Mouse (Mus musculus): ENCODE results near the gene Lama4.
A peak's percentile ranks its signal among the peaks of the same experiment; 100 is the strongest.

Gene Lama4

GRCm38 (mm10) chr10:39049581-39050294, 84.4 kb downstream of the Lama4 start:
- TF ChIP-seq CTCF (conservative IDR thresholded peaks at IDR 0.05; ENCODE audit: low read length) = no peak
- TF ChIP-seq NANOG (IDR thresholded peaks at IDR 0.05; ENCODE audit: borderline replicate concordance, low read length) = no peak
- TF ChIP-seq POU5F1 (IDR thresholded peaks at IDR 0.05; ENCODE audit: borderline replicate concordance, low read length) = no peak
- Histone ChIP-seq H3K4me1 (replicated peaks; ENCODE audit: low read depth, low read length) (no peaks in the 10 kb centered on the region), H3K27me3 (ENCODE audit: insufficient read depth, low read length) (no peaks in the 10 kb centered on the region), H3K4me3 (replicated peaks; ENCODE audit: low read length) (no peak overlapping the region), H3K36me3 (ENCODE audit: insufficient read depth, low read length) (no peaks in the 10 kb centered on the region), H3K9me3 (ENCODE audit: low read length) (no peaks in the 10 kb centered on the region)

GRCm38 (mm10) chr10:39056050-39056449, 90.7 kb downstream of the Lama4 start:
- H3K4me3 ChIP-seq (replicated peaks; ENCODE audit: low read length) = no peak overlapping the region
- H3K27me3 ChIP-seq (ENCODE audit: insufficient read depth, low read length) = 0 out of 2 replicates have a peak, but pooled peaks cover 4% of the 10 kb centered on the region
- no peaks in the 10 kb centered on the region for H3K9me3 ChIP-seq (ENCODE audit: low read length)
- peaks cover 5% of the 10 kb centered on the region; the same call in 1 of the 2 replicates for H3K4me1 ChIP-seq (replicated peaks; ENCODE audit: low read depth, low read length)
- TF ChIP-seq CTCF (conservative IDR thresholded peaks at IDR 0.05; ENCODE audit: low read length) (no peak), POU5F1 (IDR thresholded peaks at IDR 0.05; ENCODE audit: borderline replicate concordance, low read length) (no peak), NANOG (IDR thresholded peaks at IDR 0.05; ENCODE audit: borderline replicate concordance, low read length) (no peak)
- H3K36me3 ChIP-seq (ENCODE audit: insufficient read depth, low read length) = no peaks in the 10 kb centered on the region

GRCm38 (mm10) chr10:39064732-39065131, 99.4 kb downstream of the Lama4 start:
- TF ChIP-seq POU5F1 (IDR thresholded peaks at IDR 0.05; ENCODE audit: borderline replicate concordance, low read length) (no peak), CTCF (conservative IDR thresholded peaks at IDR 0.05; ENCODE audit: low read length) (peak; percentile 92), NANOG (IDR thresholded peaks at IDR 0.05; ENCODE audit: borderline replicate concordance, low read length) (no peak)
- no peaks in the 10 kb centered on the region for H3K9me3 ChIP-seq (ENCODE audit: low read length)
- H3K36me3 ChIP-seq (ENCODE audit: insufficient read depth, low read length) = no peaks in the 10 kb centered on the region
- H3K4me1 ChIP-seq (replicated peaks; ENCODE audit: low read depth, low read length) = peaks cover 5% of the 10 kb centered on the region
- H3K4me3 ChIP-seq (replicated peaks; ENCODE audit: low read length) = no peak overlapping the region
- no peaks in the 10 kb centered on the region for H3K27me3 ChIP-seq (ENCODE audit: insufficient read depth, low read length)

GRCm38 (mm10) chr10:39065449-39065848, 100.1 kb downstream of the Lama4 start:
- Histone ChIP-seq H3K9me3 (ENCODE audit: low read length) (no peaks in the 10 kb centered on the region), H3K4me1 (replicated peaks; ENCODE audit: low read depth, low read length) (peaks cover 5% of the 10 kb centered on the region), H3K27me3 (ENCODE audit: insufficient read depth, low read length) (no peaks in the 10 kb centered on the region), H3K36me3 (ENCODE audit: insufficient read depth, low read length) (no peaks in the 10 kb centered on the region), H3K4me3 (replicated peaks; ENCODE audit: low read length) (no peak overlapping the region)
- no peak for TF ChIP-seq POU5F1 (IDR thresholded peaks at IDR 0.05; ENCODE audit: borderline replicate concordance, low read length)
- TF ChIP-seq CTCF (conservative IDR thresholded peaks at IDR 0.05; ENCODE audit: low read length) = no peak
- no peak for TF ChIP-seq NANOG (IDR thresholded peaks at IDR 0.05; ENCODE audit: borderline replicate concordance, low read length)

- H3K9me3 ChIP-seq (ENCODE audit: low read length) = no peaks in the 10 kb centered on the region
- no peaks in the 10 kb centered on the region for H3K27me3 ChIP-seq (ENCODE audit: insufficient read depth, low read length)
- H3K36me3 ChIP-seq (ENCODE audit: insufficient read depth, low read length) = no peaks in the 10 kb centered on the region
- TF ChIP-seq NANOG (IDR thresholded peaks at IDR 0.05; ENCODE audit: borderline replicate concordance, low read length) = no peak
- TF ChIP-seq POU5F1 (IDR thresholded peaks at IDR 0.05; ENCODE audit: borderline replicate concordance, low read length) = no peak
- no peak for TF ChIP-seq CTCF (conservative IDR thresholded peaks at IDR 0.05; ENCODE audit: low read length)
- H3K4me1 ChIP-seq (replicated peaks; ENCODE audit: low read depth, low read length) = peaks cover 5% of the 10 kb centered on the region
- H3K4me3 ChIP-seq (replicated peaks; ENCODE audit: low read length) = no peak overlapping the region
These were observed 100.7 kb downstream of the Lama4 start for GRCm38 (mm10) chr10:39066061-39066460.

GRCm38 (mm10) chr10:39066962-39067361, 101.6 kb downstream of the Lama4 start:
- H3K36me3 ChIP-seq (ENCODE audit: insufficient read depth, low read length) = no peaks in the 10 kb centered on the region
- no peaks in the 10 kb centered on the region for H3K27me3 ChIP-seq (ENCODE audit: insufficient read depth, low read length)
- H3K4me3 ChIP-seq (replicated peaks; ENCODE audit: low read length) = no peak overlapping the region
- H3K4me1 ChIP-seq (replicated peaks; ENCODE audit: low read depth, low read length) = peaks cover 5% of the 10 kb centered on the region
- no peaks in the 10 kb centered on the region for H3K9me3 ChIP-seq (ENCODE audit: low read length)
- TF ChIP-seq CTCF (conservative IDR thresholded peaks at IDR 0.05; ENCODE audit: low read length) (peak; percentile 76), POU5F1 (IDR thresholded peaks at IDR 0.05; ENCODE audit: borderline replicate concordance, low read length) (no peak), NANOG (IDR thresholded peaks at IDR 0.05; ENCODE audit: borderline replicate concordance, low read length) (no peak)

- no peak overlapping the region for H3K4me3 ChIP-seq (replicated peaks; ENCODE audit: low read length)
- H3K9me3 ChIP-seq (ENCODE audit: low read length) = no peaks in the 10 kb centered on the region
- TF ChIP-seq POU5F1 (IDR thresholded peaks at IDR 0.05; ENCODE audit: borderline replicate concordance, low read length) (no peak), NANOG (IDR thresholded peaks at IDR 0.05; ENCODE audit: borderline replicate concordance, low read length) (no peak), CTCF (conservative IDR thresholded peaks at IDR 0.05; ENCODE audit: low read length) (no peak)
- no peaks in the 10 kb centered on the region for H3K4me1 ChIP-seq (replicated peaks; ENCODE audit: low read depth, low read length)
- H3K27me3 ChIP-seq (ENCODE audit: insufficient read depth, low read length) = no peaks in the 10 kb centered on the region
- H3K36me3 ChIP-seq (ENCODE audit: insufficient read depth, low read length) = no peaks in the 10 kb centered on the region
These were observed 106.7 kb downstream of the Lama4 start for GRCm38 (mm10) chr10:39072048-39072447.

- no peaks in the 10 kb centered on the region for H3K36me3 ChIP-seq (ENCODE audit: insufficient read depth, low read length)
These were observed 131.7 kb downstream of the Lama4 start for GRCm38 (mm10) chr10:39096981-39097380.

More at GRCm38 (mm10) chr10:39096981-39097380, 131.7 kb downstream of the Lama4 start:
- 0 out of 2 replicates have a peak, but pooled peaks cover 6% of the 10 kb centered on the region for H3K9me3 ChIP-seq (ENCODE audit: low read length)
- no peak overlapping the region for H3K4me3 ChIP-seq (replicated peaks; ENCODE audit: low read length)
- H3K4me1 ChIP-seq (replicated peaks; ENCODE audit: low read depth, low read length) = no peaks in the 10 kb centered on the region; the same call in 1 of the 2 replicates
- no peak for TF ChIP-seq POU5F1 (IDR thresholded peaks at IDR 0.05; ENCODE audit: borderline replicate concordance, low read length)
- peak; percentile 74 for TF ChIP-seq CTCF (conservative IDR thresholded peaks at IDR 0.05; ENCODE audit: low read length)
- H3K27me3 ChIP-seq (ENCODE audit: insufficient read depth, low read length) = no peaks in the 10 kb centered on the region
